Mouse (Mus musculus) testis, adult 2 months (tissue): ENCODE results near the gene Gss.

ENCODE experiments used
- CTCF ChIP-seq: fragments of 200-500 bp; IDR thresholded peaks from 2 replicates; pipeline ENCODE4 v1.5.1; 2012; ENCODE audit warnings: low read depth, mild to moderate bottlenecking, inconsistent platforms, low read length, moderate library complexity; ENCODE audit not compliant: control insufficient read depth, insufficient read depth, insufficient replicate concordance
- POLR2A ChIP-seq: fragments of 200-500 bp; IDR thresholded peaks from 2 replicates; pipeline ENCODE4 v1.6.1; 2012; ENCODE audit warnings: low read depth, mild to moderate bottlenecking, inconsistent platforms, low read length, moderate library complexity; ENCODE audit not compliant: control insufficient read depth

DNA sequence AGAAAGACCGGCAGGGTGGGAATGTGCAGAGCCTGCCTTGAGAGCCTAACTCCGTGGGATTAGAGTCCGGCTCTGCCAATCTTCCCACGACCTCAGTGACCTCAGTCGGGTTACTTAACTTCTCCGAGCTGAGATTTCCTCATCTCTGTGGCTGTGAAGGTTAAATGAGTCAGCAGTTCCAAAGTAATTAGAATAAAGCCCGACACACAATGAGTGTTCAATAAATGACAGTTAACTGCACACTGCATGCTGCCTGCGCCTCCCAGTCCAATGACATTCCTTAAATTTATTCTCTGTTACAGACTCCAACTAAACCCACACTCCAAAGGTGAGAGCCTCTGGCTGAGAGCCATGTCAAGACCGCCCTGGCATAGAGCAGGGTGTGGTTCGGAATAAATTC lies 7.1 kb downstream of the Gss start:
- TF ChIP-seq POLR2A: no peak
- TF ChIP-seq CTCF: no peak
